Mouse (Mus musculus) liver, postnatal 0 days (tissue): ENCODE measurements at regions not wholly inside any gene's neighbourhood (a gene's known extent, or its start where the extent isn't known, plus 50 kb on each side); places are given as distances from the start of the nearest gene placed in this dataset.

Source experiments
- CTCF ChIP-seq: sonication (generic); IDR thresholded peaks from 2 replicates; pipeline ENCODE4 v1.5.1; 2016; ENCODE audit warnings: antibody characterized with exemption, low read depth
- EP300 ChIP-seq: IDR thresholded peaks from 2 replicates; pipeline ENCODE4 v1.6.1; 2016; ENCODE audit warnings: antibody characterized with exemption, low read depth, mild to moderate bottlenecking

DNA sequence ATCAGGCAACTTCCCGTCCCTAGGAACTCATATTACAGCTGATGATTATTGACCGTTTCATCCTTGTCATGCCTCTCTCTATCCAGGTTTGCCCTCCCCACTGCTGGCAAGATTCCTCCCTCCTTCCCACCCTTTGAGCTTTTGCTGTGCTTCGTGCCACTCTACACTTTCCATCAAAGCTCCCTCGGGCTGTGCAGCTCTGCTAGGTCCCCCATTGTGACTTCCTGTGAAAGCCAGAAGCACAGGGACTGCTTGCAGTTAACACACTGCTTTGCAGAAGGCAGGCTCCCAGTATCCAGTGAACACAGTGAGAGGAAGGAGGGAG, 260.5 kb downstream of the Rps24 start:
- no peak for TF ChIP-seq CTCF
- no peak for TF ChIP-seq EP300
